Mouse (Mus musculus) lung, postnatal 0 days (tissue): ENCODE results near the gene Dnajc14.

Experiments used
- CTCF ChIP-seq: IDR thresholded peaks from 2 replicates; pipeline ENCODE4 v1.5.1; 2016; ENCODE audit warnings: antibody characterized with exemption, mild to moderate bottlenecking
- EP300 ChIP-seq: IDR thresholded peaks from 2 replicates; pipeline ENCODE4 v1.6.1; 2016; ENCODE audit warnings: antibody characterized with exemption, mild to moderate bottlenecking, control low read depth

GRCm38 (mm10) chr10:128866518-128866917 lies 62.7 kb downstream of the Dnajc14 start:
- TF ChIP-seq CTCF (no peak), EP300 (no peak)
